Mouse (Mus musculus): ENCODE results near the gene Cpne7.

Gene Cpne7

DNA sequence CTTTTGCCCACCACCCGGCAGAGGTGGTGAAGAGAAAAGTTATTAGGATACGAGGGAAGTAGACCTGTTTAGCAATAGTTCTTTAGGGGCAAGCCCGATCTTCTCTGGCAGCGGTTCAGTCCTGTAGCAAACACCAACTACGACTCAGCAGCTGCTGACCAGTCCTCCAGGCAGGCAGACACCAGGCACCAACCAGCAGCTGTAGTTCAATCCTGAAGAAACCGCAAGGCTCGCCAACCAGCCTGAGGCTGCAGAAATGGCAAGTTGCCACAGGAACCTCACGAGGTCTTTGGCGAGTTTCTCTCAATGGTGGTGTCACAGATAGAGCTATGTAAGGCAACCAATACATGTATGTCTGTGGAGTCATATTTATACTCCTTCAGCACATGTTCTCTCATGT, 4.3 kb upstream of the Cpne7 start:
- intact Hi-C loops (cut with DNase I), result loop anchor here (5.0 to 10.0 kb wide), 2 partner anchors 34 to 172 kb away; no protein-coding TSS in a partner anchor

DNA sequence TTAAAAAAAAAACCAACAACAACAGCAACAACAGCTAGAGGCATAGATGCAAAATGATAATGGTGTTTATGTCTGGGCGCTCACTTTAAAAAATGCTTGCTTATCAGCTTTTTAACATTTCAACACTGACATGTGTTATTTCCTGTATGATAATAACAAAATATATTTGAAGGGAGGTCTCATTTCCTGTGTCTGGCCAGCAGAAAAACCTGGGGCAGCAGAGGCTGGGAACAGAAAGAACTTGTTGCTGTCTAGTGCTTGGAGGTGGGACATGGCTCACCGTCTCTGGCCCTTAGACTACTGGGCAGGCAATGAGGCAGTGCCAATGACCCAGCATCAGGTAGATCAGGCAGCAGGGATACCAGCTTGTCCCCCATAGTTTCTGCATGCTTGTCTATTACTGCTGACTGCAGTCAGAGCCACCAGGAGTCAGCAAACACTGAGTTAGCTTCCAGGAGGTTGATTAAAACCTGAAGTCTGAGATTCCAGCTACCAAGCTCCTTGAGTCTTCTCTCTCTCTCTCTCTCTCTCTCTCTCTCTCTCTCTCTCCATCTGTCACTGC, 3.2 kb upstream of the Cpne7 start:
- intact Hi-C loops (cut with DNase I), result loop anchor here (5.0 to 10.0 kb wide), 2 partner anchors 33 to 171 kb away; no protein-coding TSS in a partner anchor

DNA sequence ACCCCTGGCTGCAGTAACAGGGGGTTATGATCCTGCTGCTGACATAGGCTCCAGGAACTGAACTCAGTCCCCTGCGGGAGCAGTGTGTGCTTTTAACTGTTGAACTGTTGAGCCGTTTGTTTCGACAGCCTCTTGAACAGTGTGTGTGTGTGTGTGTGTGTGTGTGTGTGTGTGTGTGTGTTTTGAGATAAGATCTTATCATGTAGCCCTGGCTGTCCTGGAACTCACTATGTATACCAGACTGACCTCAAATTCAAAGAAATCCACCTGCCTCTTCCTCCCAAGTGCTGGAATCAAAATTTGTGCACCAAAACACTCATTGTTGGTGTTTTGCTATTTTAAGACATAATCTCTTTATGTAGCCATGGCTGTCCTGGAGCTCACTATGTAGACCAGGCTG, 2.5 kb upstream of the Cpne7 start:
- intact Hi-C loops (cut with DNase I), result loop anchor here (5.0 to 10.0 kb wide), 2 partner anchors 33 to 170 kb away; no protein-coding TSS in a partner anchor

DNA sequence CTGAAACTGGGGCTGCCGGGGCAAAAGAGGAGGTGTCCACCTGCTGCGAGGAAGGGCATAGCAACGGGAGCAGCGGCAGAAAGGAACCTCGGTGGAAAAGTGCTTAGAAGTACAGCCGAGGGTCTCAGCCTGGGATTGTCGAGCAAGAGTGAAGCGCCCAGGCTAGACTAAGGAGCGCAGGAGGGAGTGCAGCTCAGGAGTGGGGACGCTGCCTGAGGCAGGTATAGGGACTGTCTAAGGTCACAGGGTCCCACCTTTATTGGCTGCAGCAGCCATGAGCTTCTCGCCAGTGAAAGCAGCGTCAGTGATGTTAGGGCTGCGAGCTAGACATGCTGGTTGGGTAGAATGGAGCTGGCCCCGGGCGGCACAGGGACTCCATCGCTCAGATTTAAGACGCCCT, 570 bp downstream of the Cpne7 start:
- intact Hi-C loops (cut with DNase I), result loop anchor here (10.0 kb wide), 1 partner anchor 167 kb away; no protein-coding TSS in a partner anchor

DNA sequence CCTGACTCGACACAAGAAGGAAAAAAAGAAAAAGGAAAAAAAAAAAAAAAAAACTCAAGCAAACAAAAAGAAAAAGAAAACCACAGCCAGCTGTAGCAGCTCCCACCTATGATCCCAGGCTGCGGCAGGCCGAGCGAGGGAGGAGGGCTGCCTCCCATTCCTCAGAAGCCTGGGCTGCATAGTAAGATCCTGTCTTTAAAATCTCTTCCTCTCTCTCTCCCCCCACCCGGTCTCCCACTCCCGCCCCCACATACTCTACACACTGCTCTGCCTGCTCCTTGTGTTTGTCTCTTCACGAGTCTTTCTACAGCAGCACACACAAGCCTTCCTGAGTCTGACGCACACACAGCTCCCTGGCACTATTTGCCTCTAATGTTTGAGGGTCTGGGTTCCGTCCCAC, 4.9 kb downstream of the Cpne7 start:
- intact Hi-C loops (cut with DNase I), result no loop called here

DNA sequence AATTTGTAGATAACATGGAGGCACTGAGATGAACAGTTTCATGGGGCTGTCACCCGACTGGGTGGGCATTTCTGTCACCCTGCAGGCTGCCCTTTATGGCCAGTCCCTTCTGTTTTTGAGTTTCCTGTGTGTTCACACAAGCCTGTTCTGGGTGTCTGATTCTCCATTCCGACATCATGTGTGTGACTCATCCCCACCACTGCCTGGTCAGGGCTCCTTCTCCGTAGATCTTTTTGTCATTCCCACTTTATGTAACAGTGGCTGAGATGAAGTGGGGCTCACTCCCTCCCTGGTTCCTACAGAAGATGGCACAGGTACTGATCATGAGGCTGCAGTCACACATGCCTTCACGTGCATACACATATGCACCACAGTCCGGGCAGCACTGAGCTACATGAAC, 5.5 kb downstream of the Cpne7 start:
- intact Hi-C loops (cut with DNase I), result no loop called here

DNA sequence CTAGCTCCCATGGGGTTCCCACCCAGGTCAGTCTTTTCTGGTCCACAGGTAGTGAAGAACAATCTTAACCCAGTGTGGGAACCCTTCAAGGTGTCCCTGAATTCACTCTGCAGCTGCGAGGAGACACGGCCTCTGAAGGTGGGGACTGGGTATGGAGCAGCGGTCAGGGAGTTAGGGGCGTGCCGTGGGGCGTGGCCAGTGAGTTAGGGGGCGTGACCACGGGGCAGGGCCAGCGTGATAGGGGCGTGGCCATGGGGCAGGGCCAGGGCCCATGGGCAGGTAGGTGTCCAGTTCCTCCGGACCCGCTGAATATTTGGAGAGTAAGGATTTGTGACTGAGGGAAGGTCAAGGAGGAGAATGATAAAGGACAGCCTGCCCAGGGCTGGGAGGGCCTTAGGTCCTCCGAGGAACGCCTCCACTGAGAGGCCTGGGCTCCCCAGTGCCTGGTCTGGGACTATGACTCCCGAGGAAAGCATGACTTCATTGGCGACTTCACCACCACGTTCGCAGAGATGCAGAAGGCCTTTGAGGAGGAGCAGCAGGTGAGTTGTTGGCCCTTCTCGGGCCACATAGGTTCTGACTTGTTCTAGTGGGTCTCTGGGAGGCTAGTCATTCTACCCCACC, 9.1 kb downstream of the Cpne7 start:
- intact Hi-C loops (cut with DNase I), result no loop called here

DNA sequence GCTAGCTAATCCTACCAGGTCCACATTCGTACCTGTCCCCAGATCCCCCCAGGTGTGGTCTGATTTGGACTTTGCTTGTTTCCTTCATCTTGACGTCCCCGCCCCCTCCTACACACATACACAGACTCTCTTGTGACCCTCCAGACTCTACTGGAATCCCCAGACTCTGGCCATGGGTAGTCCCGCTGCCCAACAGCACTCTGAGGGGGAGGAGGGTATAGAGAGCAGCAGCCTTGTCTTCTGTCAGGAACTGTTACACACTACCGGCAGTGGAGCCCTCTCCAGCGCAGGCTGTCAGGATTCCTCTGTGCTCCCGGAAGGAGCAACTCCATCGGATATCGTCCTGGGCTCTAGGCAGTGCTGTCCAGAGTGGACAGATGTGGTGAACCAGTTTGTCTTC, 13.9 kb downstream of the Cpne7 start:
- intact Hi-C loops (cut with DNase I), result no loop called here

DNA sequence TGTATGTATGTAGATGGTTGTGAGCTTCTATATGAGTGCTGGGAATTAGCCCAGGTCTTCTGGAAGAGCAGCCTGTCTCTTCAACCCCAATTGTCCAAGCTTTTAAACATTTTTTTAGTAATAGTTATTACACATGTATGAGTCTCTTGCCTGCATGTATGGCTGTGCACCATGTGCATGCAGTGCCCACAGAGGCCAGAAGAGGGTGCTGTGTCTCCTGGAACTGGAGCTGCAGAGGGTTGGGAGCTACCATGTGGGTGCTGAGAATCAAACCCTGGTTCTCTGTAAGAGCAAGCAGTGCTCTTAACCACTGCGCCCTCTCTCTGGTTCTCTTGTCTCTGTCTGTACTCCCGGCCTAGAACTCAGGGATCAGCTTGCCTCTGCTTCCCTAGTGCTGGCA, 15.8 kb downstream of the Cpne7 start:
- intact Hi-C loops (cut with DNase I), result no loop called here

DNA sequence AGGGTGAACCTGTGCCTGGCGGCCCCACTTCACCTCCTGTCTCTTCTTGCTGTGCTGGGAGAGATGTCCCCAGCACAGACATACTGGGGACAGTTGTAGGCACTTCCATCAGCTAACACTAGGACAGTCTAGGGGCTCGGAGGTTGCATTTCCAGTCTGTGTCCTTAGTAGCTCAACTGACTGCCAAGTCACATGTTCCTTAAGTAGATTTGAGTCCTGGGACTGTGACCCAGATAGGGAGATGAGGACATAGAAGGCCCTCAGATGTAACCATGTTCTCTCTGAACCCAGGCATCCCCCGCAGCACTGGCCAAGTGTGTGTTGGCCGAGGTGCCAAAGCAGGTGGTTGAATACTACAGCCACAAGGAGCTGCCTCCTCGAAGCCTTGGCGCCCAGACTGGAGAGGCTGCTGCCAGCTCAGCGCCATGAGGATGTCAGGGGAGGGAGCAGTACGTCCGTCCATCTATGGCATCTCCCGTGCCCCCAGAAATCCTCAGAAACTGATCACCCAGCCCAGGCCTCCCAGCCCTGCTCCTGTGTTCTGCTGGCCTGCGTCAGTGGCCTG, 17.1 kb downstream of the Cpne7 start:
- intact Hi-C loops (cut with DNase I), result no loop called here

DNA sequence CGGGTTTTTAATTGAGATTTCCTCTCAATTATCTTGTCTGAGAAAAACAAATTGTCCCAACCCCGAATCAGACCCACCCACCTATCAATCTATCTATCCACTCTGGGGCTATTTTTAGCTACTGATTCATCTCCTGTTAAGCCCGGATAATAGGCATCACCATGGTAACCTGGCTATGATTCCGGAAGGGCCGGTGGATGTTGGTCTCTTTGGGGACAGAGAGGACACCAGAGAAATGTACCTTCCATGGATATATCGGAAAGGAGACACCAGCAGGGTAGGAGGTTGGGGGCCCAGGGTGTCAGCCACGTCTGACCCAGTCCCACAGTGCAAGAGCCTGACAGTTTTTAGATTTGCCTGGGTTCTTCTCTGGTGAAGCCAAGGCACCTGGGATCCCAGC, 18.2 kb downstream of the Cpne7 start:
- intact Hi-C loops (cut with DNase I), result no loop called here

DNA sequence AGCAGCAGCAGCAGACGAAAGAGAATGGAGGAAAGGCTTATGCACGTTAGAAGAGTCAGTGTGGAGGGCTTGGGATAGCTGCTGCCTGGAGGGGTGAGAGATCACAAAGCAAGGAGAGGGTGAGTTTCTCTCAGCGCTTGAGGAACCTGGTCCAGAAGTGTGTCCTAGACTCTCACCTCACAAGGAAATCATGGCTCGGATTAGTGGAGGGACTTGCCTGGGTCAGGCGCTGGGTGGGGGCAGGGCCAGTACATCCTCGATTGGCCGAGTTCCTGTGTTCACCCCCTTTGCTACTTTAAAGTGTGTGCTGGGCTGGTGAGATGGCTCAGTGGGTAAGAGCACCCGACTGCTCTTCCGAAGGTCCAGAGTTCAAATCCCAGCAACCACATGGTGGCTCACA, 18.6 kb downstream of the Cpne7 start:
- intact Hi-C loops (cut with DNase I), result no loop called here

DNA sequence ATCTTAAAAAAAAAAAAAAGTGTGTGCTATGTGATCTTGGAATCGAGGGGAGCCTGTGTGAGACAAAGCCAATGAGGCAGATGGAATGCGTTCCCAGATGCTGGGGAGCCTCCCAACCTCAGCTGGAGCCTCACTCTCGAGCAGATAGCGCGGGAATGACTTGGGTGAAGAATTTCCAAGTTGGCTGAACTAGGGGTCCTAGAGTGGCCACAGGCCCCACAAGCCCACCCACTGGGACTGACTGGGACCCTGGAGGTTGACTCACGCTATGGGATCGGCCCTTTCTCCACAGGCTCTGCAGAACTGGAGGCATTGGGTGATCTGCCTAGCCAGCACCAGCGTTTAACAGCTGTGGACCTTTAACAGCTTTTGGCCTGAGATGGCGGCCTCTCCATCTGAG, 19.1 kb downstream of the Cpne7 start:
- intact Hi-C loops (cut with DNase I), result no loop called here

DNA sequence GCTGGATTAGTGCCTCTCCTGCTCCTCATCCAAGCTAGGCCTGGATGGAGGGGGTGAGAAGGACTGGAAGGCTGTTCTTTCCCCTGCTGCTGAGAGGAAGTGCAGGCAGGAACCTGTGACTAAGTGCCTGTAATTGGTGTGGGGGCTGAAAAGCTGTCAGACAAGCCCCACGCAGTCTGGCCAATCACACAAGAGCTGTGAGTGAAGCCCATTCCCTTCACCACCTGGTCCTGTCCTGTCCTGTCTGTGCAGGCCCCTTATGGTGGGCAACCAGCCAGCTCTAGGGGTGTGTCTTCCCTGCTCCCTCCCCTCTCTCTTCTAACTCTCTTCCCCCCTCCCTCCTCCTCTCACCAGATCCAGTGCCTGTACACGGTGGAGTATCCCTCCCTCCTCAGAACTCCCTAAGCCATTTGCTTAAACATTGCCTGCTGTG, 20.5 kb downstream of the Cpne7 start:
- intact Hi-C loops (cut with DNase I), result no loop called here

DNA sequence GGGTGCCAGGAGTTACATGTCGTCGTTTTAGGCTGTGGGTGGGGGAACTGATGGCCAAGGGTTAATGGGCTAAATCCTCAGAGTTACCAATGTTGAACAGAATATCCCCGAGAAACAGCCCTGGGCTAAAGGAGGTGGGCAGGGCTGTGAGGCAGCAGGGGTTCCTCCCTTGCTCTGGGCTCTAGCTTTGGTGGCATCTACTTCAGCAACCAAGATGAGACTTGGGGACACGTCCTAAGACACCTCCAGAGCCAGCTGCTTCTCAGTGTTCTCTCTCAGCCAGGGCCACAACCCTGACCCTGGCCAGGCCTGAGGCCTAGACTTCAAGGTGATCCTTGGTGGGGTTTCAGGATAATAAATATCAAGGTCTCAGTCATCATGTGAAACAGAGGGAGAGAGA, 21.6 kb downstream of the Cpne7 start:
- intact Hi-C loops (cut with DNase I), result no loop called here

DNA sequence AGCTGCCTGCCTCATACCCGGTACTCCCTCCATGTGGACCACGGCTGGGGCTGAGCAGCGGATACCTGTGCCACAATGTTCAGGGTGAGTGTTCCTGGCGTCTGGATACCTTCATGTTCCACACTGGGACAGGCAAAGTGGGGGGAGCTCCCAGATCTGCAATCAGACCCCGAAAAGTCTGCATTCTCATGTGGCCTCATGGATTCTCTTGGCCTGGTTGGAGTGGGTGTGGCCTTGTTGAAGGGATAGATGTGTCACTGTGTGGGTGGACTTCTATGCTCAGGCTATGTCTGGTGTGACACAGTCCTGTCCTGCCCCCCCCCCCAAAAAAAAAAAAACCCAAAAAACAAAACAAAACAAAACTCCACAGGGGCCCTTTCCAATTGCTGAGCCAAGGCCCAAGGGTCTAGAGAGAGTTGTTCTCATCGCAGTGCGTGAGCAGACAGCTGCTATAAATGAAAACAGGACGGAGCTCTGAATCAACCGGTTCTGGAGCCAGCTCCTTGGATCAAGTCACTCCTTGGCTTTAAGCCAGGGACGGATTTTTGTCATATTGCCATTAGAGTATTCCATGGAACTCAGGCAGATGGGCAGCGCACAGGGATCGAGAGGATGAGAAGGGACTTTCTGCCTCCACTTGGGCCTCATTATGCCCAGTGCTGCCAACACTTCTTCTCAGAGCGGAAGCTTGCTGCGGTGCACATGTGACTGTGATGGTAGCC, 24.7 kb downstream of the Cpne7 start:
- intact Hi-C loops (cut with DNase I), result no loop called here

DNA sequence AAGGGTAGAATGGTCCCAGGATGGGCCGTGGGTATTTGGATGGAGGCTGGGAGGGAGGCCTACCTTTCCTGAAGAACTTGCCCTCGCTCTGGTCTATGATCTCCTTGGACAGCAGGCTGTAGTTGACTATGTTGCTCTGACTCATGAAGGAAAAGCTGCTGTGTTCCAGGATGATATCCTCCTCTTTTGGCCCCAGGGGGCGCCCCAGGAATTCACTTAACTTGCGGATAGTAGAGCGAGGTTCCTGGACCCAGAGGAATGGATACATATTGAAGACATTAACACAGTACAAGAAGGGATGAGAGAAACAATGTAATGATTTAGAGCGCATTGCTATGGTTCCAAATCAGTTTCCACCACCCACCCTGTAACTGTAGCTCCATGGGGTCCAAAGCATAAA, 28.1 kb downstream of the Cpne7 start:
- intact Hi-C loops (cut with DNase I), result loop anchor here (5.0 kb wide), 2 partner anchors 33 to 47 kb away; no protein-coding TSS in a partner anchor

DNA sequence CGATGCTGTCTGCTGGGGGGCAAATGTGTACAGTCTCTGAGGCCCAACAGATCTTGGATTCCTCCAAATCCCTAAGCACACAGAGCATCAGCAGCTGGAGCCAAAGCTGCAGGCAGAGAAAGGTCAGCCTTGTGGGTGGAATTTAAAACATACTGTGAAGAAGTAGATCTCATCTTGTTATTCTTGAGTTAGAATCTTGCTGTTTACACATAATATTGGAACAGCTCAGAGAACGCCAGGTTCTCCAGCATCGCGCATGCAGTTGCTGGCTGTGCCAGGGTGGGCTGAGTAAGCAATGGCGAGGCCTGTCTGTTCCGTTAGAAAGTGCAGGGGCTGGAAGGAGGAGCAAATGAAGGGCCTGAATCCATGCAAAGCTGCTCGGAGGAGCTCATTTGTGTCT, 29.2 kb downstream of the Cpne7 start:
- intact Hi-C loops (cut with DNase I), result loop anchor here (5.0 kb wide), 2 partner anchors 34 to 46 kb away; no protein-coding TSS in a partner anchor

DNA sequence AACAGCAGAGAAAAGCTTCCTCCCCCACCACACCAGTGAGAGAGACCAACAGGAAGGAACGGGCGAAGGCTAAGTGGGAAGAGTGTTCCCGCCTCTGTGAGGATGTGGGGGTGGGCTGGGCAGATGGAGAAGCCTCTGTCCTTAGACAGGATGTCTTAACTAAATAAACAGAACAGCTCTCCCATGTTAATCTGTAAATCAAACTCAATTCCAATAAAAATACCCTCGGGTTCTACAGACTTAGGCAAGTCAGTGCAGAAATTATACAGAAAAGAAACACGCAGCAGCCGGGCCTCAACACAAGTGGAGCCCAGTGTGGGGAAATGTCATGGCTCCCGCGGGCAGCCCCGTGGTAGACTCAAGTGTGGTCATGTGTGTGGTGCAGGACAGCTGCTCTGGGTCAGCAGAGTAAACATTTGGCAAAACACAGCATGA, 33.6 kb downstream of the Cpne7 start:
- intact Hi-C loops (cut with DNase I), result no loop called here

DNA sequence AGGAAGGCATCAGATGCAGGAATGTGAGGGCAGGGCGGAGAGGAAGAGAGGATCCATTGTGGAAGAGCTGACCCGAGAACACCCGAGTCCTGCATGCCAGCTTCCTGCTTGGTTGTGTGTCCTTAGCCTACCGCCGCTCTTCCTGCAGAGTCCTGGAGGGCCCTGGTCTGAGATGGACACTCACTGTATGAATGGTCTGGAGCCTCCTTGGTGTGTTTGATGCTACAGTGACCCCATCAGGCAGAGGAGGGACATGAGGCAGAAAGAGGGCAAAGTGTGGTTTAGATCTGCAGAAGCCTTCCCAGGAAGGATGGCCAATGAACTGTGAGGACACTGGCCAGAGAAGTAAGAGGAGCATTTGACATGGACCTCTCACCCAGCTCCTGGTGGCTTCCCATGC, 38.0 kb downstream of the Cpne7 start:
- intact Hi-C loops (cut with DNase I), result loop anchor here (5.0 kb wide), 1 partner anchor 48 kb away; no protein-coding TSS in a partner anchor

DNA sequence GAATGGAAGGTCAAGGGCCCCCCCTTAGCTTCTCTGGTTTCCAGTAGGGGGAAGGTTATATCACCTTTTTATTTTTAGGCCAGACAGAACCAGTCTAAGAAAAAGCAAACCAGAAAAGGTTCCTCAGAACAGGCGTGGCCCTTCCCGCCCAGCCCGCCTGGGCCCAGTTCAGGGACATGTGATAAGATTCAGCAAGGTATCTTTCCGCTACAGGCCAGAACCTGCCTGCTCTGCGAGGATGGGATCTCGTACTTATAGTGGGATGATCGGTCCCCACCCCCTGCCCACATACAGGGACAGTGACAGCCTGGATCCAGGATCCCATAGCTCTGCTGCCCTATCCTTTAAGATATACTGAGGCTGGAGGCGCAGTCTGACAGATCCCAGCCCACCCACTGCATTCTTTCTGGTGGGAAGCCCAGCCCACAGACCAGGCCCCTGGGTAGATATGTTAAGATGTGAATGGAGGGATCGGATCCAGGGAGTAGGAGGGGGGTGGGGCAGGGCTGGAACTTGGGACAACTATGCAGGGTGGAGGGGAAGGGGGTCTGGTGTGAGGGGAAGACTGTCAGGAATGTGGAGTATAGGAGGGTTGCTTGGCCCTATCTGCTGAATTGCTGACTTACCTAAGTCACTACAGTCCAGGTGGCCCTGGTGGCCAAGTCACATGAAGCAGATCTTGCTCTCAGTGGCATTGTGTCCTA, 39.0 kb downstream of the Cpne7 start:
- intact Hi-C loops (cut with DNase I), result loop anchor here (5.0 kb wide), 1 partner anchor 49 kb away; no protein-coding TSS in a partner anchor

Measured in adrenal gland (tissue).